ENCODE assay signal across 26 mouse cellular contexts in the genomic region with DNA sequence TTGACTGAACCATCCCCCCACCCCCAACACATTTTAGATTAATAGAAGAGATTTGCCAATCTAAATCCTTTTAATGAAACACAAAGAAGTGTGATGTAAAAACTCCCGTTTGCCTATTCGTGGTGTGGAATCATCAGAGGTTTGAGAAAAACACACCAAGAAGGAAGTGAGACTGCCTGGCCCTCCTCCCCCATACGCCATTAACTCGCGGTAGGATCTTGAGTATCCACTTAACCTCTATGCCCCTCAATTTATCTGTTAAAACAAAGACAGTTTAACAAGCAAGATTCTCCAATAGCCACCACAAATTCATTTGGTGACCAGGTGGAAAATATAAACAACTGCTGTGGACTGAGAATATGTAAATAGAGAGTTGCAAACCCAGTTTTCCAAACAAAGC.
A peak's percentile ranks its signal among the peaks of the same experiment; 100 is the strongest.
DNase-seq lines count a peak whose midpoint lies in the region; ATAC-seq and TF ChIP-seq lines count a peak whose summit lies in the region.
"Had no signal": no experiment of that assay in that cellular context is flagged by ENCODE, and none has a peak within 500 bp of the region (broad histone marks: within the 10 kb centered on the region; RNA-seq: fewer than 3 reads in every experiment).

No protein-coding gene starts in this region.

- ATAC-seq in kidney, embryonic 15.5 days (replicated peaks; ENCODE audit: low FRiP score) = 0 out of 2 replicates have a peak, but pooled peaks have one; percentile 52
- ATAC-seq in lung, embryonic 14.5 days (ENCODE audit: insufficient read depth) = no peak
- ATAC-seq in midbrain, postnatal 0 days (ENCODE audit: low FRiP score) = no peak
- ATAC-seq: forebrain, embryonic 13.5 days; forebrain, embryonic 16.5 days; hindbrain, postnatal 0 days had no signal

- no peak overlapping the region for H3K4me2 ChIP-seq in kidney, embryonic 15.5 days
- no peak overlapping the region for H3K4me2 ChIP-seq in lung, embryonic 14.5 days
- no peak overlapping the region for H3K4me2 ChIP-seq in midbrain, postnatal 0 days (ENCODE audit: low read depth, low read length, poor library complexity, severe bottlenecking)
- H3K4me2 ChIP-seq: forebrain, embryonic 13.5 days; heart, embryonic 13.5 days; hindbrain, embryonic 14.5 days had no signal

- H3K27me3 ChIP-seq in kidney, embryonic 15.5 days = no peaks in the 10 kb centered on the region
- H3K27me3 ChIP-seq in lung, embryonic 14.5 days (ENCODE audit: insufficient read depth, low read length) = no peaks in the 10 kb centered on the region
- H3K27me3 ChIP-seq in midbrain, postnatal 0 days (ENCODE audit: insufficient read depth, low read length) = no peaks in the 10 kb centered on the region
- H3K27me3 ChIP-seq: forebrain, embryonic 13.5 days; heart, embryonic 13.5 days had no signal

- no peak overlapping the region for H3K4me3 ChIP-seq in kidney, embryonic 15.5 days (replicated peaks)
- H3K4me3 ChIP-seq in lung, embryonic 14.5 days (ENCODE audit: low read depth, low read length) = no peak overlapping the region
- H3K4me3 ChIP-seq in midbrain, postnatal 0 days (ENCODE audit: low read depth, low read length) = no peak overlapping the region
- H3K4me3 ChIP-seq: forebrain, embryonic 10.5 days; forebrain, embryonic 13.5 days; heart, adult 2 months; heart, embryonic 10.5 days; heart, embryonic 13.5 days had no signal

- peak; percentile 27 for DNase-seq in embryo, embryonic 10.5 days (ENCODE audit: low spot score)
- DNase-seq in embryo, embryonic 9.5 days (ENCODE audit: extremely low spot score) = no peak
- DNase-seq in kidney, postnatal 36 days = no peak
- DNase-seq in lung, embryonic 14.5 days = peak; percentile 17
- no peak for DNase-seq in lung, postnatal 36 days
- DNase-seq in midbrain, postnatal 0 days (ENCODE audit: low spot score) = no peak
- DNase-seq: adrenal gland, adult 2 months; adrenal gland, postnatal 14 days; B cell, adult 2 months; cerebellum, adult 11-12 months; cerebellum, adult 8-10 months; cerebellum, postnatal 10 days; cerebellum, postnatal 36 days; gastrocnemius, postnatal 10 days; gastrocnemius, postnatal 36 days; heart, adult 2 months; heart, postnatal 14 days; heart, postnatal 4 days had no signal

- no peaks in the 10 kb centered on the region for H3K9me3 ChIP-seq in kidney, embryonic 15.5 days (replicated peaks)
- H3K9me3 ChIP-seq in lung, embryonic 14.5 days (ENCODE audit: low read depth, low read length) = no peaks in the 10 kb centered on the region
- no peaks in the 10 kb centered on the region for H3K9me3 ChIP-seq in midbrain, postnatal 0 days (ENCODE audit: low read length)
- H3K9me3 ChIP-seq: forebrain, embryonic 10.5 days; forebrain, embryonic 13.5 days; heart, embryonic 10.5 days; heart, embryonic 13.5 days had no signal

- no peak overlapping the region for H3K27ac ChIP-seq in kidney, embryonic 15.5 days
- H3K27ac ChIP-seq in lung, embryonic 14.5 days (ENCODE audit: low read depth) = no peak overlapping the region
- no peak overlapping the region for H3K27ac ChIP-seq in midbrain, postnatal 0 days (ENCODE audit: low read depth, low read length)
- H3K27ac ChIP-seq: forebrain, embryonic 10.5 days; forebrain, embryonic 13.5 days; heart, adult 2 months; heart, embryonic 10.5 days; heart, embryonic 13.5 days; hindbrain, embryonic 14.5 days; hindbrain, postnatal 0 days had no signal

- 22% methylated on average over 5 of the region's 5 CpGs for WGBS in kidney, embryonic 15.5 days
- 17% methylated on average over 5 of the region's 5 CpGs for WGBS in lung, embryonic 14.5 days
- WGBS in midbrain, postnatal 0 days = 74% methylated on average over 5 of the region's 5 CpGs

- H3K9ac ChIP-seq in kidney, embryonic 15.5 days = no peak overlapping the region
- no peak overlapping the region for H3K9ac ChIP-seq in lung, embryonic 14.5 days
- H3K9ac ChIP-seq in midbrain, postnatal 0 days (replicated peaks; ENCODE audit: low read length, poor library complexity, severe bottlenecking) = no peak overlapping the region
- H3K9ac ChIP-seq: forebrain, embryonic 13.5 days; heart, embryonic 13.5 days; hindbrain, embryonic 14.5 days had no signal

- no peaks in the 10 kb centered on the region for H3K36me3 ChIP-seq in kidney, embryonic 15.5 days
- no peaks in the 10 kb centered on the region for H3K36me3 ChIP-seq in lung, embryonic 14.5 days (ENCODE audit: insufficient read depth)
- H3K36me3 ChIP-seq in midbrain, postnatal 0 days (ENCODE audit: insufficient read depth, low read length) = no peaks in the 10 kb centered on the region
- H3K36me3 ChIP-seq: forebrain, embryonic 10.5 days; heart, embryonic 10.5 days; heart, embryonic 13.5 days had no signal

- no peaks in the 10 kb centered on the region for H3K4me1 ChIP-seq in kidney, embryonic 15.5 days
- H3K4me1 ChIP-seq in lung, embryonic 14.5 days (ENCODE audit: insufficient read depth) = no peaks in the 10 kb centered on the region
- H3K4me1 ChIP-seq in midbrain, postnatal 0 days (ENCODE audit: insufficient read depth, low read length) = no peaks in the 10 kb centered on the region
- H3K4me1 ChIP-seq: forebrain, embryonic 10.5 days; forebrain, embryonic 13.5 days; heart, embryonic 10.5 days; heart, embryonic 13.5 days had no signal

- no peak for TF ChIP-seq CTCF in lung, embryonic 14.5 days (IDR thresholded peaks at IDR 0.05; ENCODE audit: low read depth)
- no peak for TF ChIP-seq CTCF in midbrain, postnatal 0 days (IDR thresholded peaks at IDR 0.05)

Comparison
In these comparisons a context has a peak if more than half of its experiments do, and no peak if none do; other contexts are left out.
1. DNase-seq: peak in embryo, embryonic 10.5 days (single experiment) and lung, embryonic 14.5 days (single experiment); none in embryo, embryonic 9.5 days (single experiment), kidney, postnatal 36 days (0 of 2), lung, postnatal 36 days (single experiment) and midbrain, postnatal 0 days (single experiment).